Mouse (Mus musculus) bone marrow, adult 2 months (tissue): ENCODE measurements around the gene Atp1b2. TPM values are rescaled to one million over a fixed set of nuclear protein-coding genes. Genes with fewer than 3 reads are reported as not detected.

Source experiments
- H3K27ac ChIP-seq: fragments of 200-500 bp; 2 replicates; pipeline ENCODE4 v1.5.1; 2012; ENCODE audit warnings: low read depth, mild to moderate bottlenecking, control low read depth, inconsistent platforms, low read length; ENCODE audit not compliant: control insufficient read depth, poor library complexity, insufficient read depth
- H3K4me1 ChIP-seq: fragments of 200-500 bp; 2 replicates; pipeline ENCODE4 v1.6.1; 2011; ENCODE audit warnings: low read length; ENCODE audit not compliant: control insufficient read depth, insufficient read depth
- H3K4me3 ChIP-seq: fragments of 200-500 bp; replicated peaks from 2 replicates; pipeline ENCODE3; 2011; ENCODE audit warnings: mild to moderate bottlenecking, low read depth, low read length, control low read depth; ENCODE audit not compliant: control insufficient read depth
- CTCF ChIP-seq: fragments of 200-500 bp; IDR thresholded peaks from 2 replicates; pipeline ENCODE4 v1.5.1; 2011; ENCODE audit warnings: low read length, control low read depth; ENCODE audit not compliant: control insufficient read depth, insufficient read depth
- POLR2A ChIP-seq: fragments of 200-500 bp; IDR thresholded peaks from 2 replicates; pipeline ENCODE4 v1.6.1; 2011; ENCODE audit warnings: low read depth, mild to moderate bottlenecking, control low read depth, low read length, borderline replicate concordance; ENCODE audit not compliant: control insufficient read depth
- WGBS: fragments of 180-500 bp; shearing (Covaris S2); methylation state at CpG from one replicate; pipeline ENCODE4 v1.1.7; 2018; 5-methylcytosine and 5-hydroxymethylcytosine counted together
- polyA plus RNA-seq: library from polyadenylated mRNA; stranded (reverse); fragments of >200 nt; gene quantifications from 2 replicates; pipeline ENCODE4 v1.2.4, GENCODE M21; 2011; ENCODE audit warnings: low replicate concordance; ENCODE audit not compliant: missing spikeins, insufficient read depth, insufficient read length

Gene Atp1b2
- polyA plus RNA-seq, 1 experiment: 12.1 TPM

- 0% methylated on average over 13 of the region's 13 CpGs for WGBS
- peak within 1 kb of the TSS; percentile 93 for H3K4me3 ChIP-seq
- peak within 1 kb of the TSS; percentile 92 for H3K27ac ChIP-seq
- TF ChIP-seq CTCF (no peak), POLR2A (no peak)
- peaks cover 4% of the 10 kb centered on the region for H3K4me1 ChIP-seq
These were observed 25.6 kb downstream of the Atp1b2 start, which contains the start of the genes Wrap53 and Trp53 for GRCm38 (mm10) chr11:69580091-69580514. Gene Wrap53, minus strand, starts transcription at chr11:69580255. Gene Trp53, plus strand, starts transcription at chr11:69580359.

DNA sequence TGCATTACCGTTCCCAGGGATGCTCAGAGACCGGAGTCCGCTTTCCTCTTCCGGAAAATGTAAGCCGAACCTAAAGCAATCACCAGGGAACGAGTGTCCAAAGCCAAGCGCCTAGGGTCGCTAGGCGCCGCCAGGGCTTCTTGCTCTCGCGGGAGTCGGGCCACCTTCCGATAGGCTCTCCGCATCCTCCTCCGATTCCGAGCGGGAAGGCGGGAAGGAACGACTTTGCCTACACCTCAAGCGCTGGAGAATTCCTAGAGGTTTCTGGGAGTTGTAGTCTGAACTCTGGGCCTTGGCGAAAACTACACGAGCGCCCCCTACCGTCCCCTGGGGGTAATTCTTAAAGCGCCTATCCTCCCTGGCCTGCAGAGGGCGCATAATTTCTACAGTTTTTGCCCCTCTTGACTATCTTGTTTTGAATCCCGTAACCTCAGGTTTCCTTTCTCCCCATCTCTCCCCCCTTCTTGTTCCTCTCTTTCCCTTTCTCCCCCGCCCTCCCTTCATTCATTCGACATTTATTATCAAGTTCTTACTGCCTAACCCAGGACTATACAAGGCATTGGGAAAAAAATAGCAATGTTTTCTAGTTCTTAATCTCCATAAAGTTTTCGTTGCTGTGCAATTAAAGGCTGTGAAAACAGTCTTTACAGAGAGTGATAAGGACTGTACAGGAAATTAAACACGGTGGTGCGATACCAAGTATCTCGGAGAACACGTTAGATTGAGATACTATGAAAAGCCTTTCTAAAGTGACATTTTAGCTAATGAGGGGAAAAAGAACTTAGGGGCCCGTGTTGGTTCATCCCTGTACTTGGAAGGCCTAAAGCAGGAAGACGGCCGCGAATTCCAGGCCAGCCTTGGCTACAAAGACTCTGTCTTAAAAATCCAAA, 26.4 kb downstream of the Atp1b2 start:
- under 1% methylated on average over 39 of the region's 39 CpGs for WGBS
- TF ChIP-seq CTCF: peak; percentile 97
- peak; percentile 70; the same call in 1 of the 2 replicates for TF ChIP-seq POLR2A
- Histone ChIP-seq H3K27ac (peak overlapping the region; percentile 67), H3K4me1 (peaks cover 1% of the 10 kb centered on the region), H3K4me3 (peak overlapping the region; percentile 93)

GRCm38 (mm10) chr11:69578301-69578700, 27.4 kb downstream of the Atp1b2 start:
- 9% methylated on average over 15 of the region's 15 CpGs for WGBS
- H3K27ac ChIP-seq: no peak overlapping the region
- no peak for TF ChIP-seq CTCF
- no peak for TF ChIP-seq POLR2A
- H3K4me3 ChIP-seq: peak overlapping the region; percentile 93
- H3K4me1 ChIP-seq: peaks cover 1% of the 10 kb centered on the region

- Histone ChIP-seq H3K4me1 (peaks cover 1% of the 10 kb centered on the region), H3K27ac (no peak overlapping the region), H3K4me3 (no peak overlapping the region)
- 53% methylated on average over 5 of the region's 5 CpGs for WGBS
- TF ChIP-seq POLR2A (no peak), CTCF (no peak)
These were observed 29.4 kb downstream of the Atp1b2 start for GRCm38 (mm10) chr11:69576307-69576706.

- 58% methylated on average over 3 of the region's 3 CpGs for WGBS
- H3K4me3 ChIP-seq: no peak overlapping the region
- H3K27ac ChIP-seq: no peak overlapping the region
- peaks cover 1% of the 10 kb centered on the region for H3K4me1 ChIP-seq
- no peak for TF ChIP-seq POLR2A
- peak; percentile 42 for TF ChIP-seq CTCF
These were observed 30.5 kb downstream of the Atp1b2 start for GRCm38 (mm10) chr11:69575220-69575619.

DNA sequence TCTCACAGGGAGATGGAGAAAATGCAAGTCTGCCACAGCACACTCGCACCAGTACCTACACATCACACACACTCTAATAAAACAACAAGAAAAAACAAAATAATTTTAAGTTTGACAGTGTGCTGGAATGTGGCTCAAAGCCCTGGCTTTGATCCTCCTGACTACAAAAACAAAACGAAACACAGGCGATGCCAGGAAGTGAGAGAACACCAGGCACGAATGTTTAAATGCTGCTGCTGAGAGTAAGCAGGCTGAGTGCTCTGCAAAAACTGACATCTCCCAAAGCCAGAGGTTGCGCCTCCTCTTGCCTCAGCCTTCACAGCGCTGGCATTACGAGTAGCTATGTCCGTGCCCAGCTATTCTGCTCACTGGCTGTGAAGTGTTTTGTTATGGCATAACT, 40.6 kb downstream of the Atp1b2 start:
- 93% methylated on average over 8 of the region's 8 CpGs for WGBS
- no peak for TF ChIP-seq POLR2A
- no peak for TF ChIP-seq CTCF
- H3K27ac ChIP-seq: no peak overlapping the region
- no peak overlapping the region for H3K4me3 ChIP-seq
- no peaks in the 10 kb centered on the region for H3K4me1 ChIP-seq

DNA sequence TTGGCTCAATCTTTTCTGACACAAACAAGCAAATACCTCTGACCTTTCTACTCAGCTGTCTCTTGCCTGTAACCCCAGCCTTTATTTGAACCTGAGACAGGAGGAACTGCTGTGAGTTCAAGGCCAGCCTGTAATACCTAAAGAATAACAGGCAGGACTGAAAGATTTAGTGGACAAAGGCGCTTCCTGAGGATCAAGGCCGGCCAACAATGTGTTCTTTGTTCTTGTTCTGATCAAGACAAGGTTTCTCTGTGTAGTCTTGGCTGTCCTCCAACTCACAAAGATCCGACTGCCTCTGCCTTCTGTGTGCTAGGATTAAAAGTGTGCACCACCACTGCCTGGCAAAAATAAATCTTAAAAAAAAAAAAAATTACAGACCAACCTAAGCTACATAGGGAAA, 41.4 kb downstream of the Atp1b2 start:
- Histone ChIP-seq H3K4me3 (no peak overlapping the region), H3K4me1 (no peaks in the 10 kb centered on the region), H3K27ac (no peak overlapping the region)
- TF ChIP-seq CTCF: no peak
- TF ChIP-seq POLR2A: no peak
- WGBS: 77% methylated on average over 3 of the region's 3 CpGs

- Histone ChIP-seq H3K27ac (no peak overlapping the region), H3K4me1 (no peaks in the 10 kb centered on the region), H3K4me3 (no peak overlapping the region)
- WGBS: 92% methylated on average over 13 of the region's 13 CpGs
- TF ChIP-seq POLR2A (no peak), CTCF (no peak)
These were observed 42.4 kb downstream of the Atp1b2 start for GRCm38 (mm10) chr11:69563373-69563772.
